Mouse (Mus musculus): ENCODE results near the gene Phactr1.

Phactr1 gene

DNA sequence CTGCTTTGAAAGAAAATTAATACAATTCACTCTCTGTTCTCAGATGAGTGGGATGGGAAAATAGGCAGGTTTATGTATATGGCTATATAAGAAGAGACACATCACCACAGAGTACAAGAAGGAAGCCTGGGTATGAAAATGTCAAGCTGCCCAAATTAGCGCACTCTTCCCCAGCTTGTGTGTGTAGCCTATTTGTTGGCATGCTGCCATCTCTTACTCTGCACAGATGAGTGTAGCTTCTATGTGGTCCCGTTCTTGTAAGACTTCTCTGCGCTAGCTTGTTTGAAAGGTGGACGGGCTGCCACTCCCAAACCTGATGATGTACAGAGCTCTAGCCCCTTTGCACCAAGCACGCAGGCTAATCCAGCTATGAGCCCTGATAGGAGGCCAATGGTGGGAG lies 78.7 kb downstream of the Phactr1 start:
- DNase-seq (ENCODE audit: low spot score) = no peak

DNA sequence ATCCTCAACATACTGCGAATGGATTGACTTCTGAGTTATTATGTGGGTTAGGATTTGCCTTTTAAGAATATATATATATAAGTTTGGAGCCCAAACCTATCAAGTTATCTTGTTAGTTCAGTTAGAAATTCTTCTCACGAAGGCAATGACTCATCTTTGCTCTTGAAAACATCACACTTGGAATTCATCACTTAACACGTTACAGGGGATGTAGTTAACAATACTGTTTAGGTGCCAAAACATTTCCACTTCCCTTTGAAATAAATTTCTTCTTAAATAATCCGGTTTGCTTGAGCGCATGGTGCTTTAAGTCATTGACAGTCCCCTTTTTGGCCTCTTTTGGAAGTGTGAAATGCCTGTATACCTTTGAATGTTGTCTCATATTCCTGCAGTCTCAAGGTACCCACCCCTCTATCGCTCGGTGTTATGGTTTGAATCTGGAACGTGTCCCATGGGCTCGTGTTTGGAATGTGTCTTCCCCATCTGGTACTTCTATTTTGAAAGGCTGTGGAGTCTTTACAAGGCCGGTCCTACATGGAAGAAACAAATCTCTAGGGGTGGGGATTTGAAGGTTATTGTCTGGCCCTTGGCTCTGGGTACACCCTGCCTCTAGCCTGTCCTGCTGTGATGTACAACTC lies 80.6 kb downstream of the Phactr1 start:
- DNase-seq (ENCODE audit: low spot score) = no peak

DNA sequence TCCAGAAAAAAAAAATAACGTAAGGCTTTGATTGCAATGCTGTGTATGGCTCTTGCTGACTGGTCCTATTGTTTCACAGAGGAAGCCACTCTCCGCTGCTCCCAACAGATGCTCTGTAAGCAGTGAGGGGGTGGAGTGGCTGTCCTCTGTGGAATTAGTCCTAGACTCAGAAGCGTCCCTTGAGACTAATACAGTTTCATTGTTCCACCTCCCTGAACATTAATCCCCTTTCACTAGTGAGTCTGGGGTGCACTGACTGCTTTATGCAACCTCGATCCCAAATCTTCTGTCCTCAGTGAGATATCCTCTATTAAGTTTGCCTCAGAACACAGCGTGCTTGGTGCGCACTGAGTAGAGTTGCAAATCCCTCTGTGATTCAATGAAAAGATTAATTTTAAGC lies 91.9 kb downstream of the Phactr1 start:
- DNase-seq (ENCODE audit: low spot score) = no peak

DNA sequence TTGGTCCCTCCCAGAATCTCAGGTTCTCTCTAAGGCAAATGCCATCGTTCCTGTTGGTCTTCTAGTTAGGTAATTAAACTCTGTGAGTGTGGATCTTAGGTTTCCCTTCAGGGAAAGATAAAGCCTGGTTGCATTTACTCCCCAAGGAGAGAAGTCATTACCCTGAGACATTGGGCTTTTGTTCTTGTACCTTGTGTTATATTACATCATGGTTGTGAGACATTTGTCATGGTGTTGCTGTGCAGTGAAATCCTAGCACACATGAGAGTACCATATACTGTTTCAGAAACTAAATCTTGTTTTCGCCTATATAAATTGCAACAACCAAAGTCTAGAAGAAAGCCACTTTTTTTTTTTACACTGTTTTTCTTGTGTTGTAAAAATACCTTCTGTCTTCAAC lies 93.6 kb downstream of the Phactr1 start:
- no peak for DNase-seq (ENCODE audit: low spot score)

DNA sequence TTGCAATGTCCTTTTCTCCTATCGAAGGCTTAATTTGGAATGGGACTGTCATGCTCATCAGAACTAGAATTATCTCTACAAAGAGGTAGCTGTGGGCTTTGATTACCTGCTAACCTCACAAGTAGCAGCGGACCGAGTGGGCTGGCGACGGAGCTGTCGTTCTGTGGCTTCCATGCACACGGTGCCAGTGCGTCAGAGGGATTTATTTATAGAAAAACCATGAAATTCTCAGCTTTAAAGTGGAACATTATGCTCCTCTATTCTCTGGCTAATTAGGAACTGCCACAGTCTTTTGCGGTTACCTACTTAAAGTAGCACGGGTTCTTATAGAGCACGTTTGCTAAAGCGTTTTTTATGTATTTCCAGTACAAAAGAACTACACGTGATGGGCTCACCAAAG lies 101.7 kb downstream of the Phactr1 start:
- DNase-seq (ENCODE audit: low spot score) = no peak

DNA sequence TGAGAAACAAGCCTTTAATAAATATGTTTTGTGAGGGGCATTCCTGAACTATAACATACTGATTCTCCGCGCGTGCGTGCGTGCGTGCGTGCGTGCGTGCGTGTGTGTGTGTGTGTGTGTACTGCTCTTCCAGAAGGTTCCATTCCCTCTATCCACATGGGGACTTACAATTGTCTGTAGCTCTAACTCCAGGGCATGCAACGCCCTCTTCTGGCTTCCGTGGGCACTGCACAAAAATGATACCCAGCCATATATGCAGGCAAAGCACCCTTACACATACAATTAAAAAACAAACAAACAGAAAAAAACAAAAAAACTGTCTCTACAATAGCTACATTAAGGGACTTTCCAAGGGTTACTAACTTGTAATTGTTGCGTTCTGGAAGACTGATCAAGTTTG lies 108.8 kb downstream of the Phactr1 start:
- no peak for DNase-seq (ENCODE audit: low spot score)

DNA sequence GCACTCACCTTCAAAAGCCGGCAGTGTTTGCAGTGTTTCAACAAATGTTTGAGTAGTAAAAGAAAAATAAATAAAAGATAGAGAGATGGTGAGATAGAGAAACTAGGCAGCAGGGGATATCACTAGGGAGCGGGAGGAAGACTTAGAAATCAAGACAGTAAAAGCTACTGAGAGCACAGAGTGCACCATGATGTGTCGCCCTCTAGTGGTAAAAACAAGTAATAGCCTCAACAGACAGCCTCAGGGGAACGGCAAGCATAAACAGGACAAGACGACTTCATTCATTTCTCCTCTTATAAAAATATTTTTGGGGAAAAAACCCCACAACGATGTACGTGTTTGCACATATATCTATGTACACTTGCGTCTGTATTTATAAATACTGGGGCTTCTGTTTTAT lies 111.9 kb downstream of the Phactr1 start:
- DNase-seq (ENCODE audit: low spot score) = no peak

DNA sequence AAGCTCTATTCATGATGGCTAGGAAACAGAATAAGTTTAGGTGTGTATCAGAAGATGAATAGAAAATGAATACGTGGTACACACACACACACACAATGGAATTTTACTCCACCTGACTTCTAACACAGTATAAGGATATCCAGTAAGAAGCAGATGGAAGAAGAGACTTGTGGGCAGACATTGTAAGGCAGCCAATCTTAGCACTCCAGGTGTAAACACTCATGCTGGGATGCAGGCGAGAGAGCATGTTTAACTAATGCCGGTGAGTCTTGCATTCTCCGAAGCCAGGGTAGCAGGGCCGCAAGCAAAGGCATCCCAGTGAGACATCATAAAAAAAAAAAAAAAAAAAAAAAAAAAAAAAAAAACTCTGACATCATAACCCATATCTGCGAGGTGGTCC lies 120.1 kb downstream of the Phactr1 start:
- no peak for DNase-seq (ENCODE audit: low spot score)

DNA sequence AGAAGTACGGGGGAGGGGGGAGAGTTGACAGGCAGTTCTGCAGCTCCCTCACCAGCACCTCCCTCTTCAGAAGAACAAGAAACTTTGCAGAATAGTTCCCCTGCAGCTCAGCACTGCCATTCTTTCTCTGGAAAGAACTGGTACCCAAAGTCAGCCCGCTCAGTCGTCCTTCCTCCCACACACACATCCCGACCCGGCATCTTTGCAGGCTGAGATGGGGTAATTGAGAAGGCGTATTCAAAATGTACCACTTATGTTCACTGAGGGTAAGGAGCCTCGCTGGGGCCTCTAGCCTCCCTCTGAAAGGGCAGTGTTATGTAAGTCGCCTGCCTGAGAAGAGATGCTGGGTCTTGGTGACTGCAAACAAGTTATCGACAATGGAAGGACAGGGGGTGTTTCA lies 123.9 kb downstream of the Phactr1 start:
- no peak for DNase-seq (ENCODE audit: low spot score)

DNA sequence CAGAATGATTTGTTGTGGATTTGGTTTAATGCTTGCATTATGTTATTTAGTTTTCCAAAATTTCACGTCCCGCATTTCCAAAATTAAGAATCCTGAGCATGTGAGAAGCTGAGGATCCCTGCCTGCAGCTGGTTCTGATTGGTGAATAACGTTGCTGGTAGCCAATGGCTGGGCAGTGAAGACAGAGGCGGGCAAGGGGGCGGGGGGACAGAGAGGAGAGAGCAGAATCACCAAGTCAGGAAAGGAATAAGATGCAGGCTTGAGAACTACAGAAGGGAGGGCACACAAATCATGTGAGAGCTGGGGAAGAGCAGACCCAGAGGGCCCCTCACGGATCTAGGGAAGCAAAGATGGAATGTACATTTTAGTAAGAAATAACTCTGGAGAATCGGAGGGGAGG lies 132.3 kb downstream of the Phactr1 start:
- DNase-seq (ENCODE audit: low spot score) = peak; percentile 9

DNA sequence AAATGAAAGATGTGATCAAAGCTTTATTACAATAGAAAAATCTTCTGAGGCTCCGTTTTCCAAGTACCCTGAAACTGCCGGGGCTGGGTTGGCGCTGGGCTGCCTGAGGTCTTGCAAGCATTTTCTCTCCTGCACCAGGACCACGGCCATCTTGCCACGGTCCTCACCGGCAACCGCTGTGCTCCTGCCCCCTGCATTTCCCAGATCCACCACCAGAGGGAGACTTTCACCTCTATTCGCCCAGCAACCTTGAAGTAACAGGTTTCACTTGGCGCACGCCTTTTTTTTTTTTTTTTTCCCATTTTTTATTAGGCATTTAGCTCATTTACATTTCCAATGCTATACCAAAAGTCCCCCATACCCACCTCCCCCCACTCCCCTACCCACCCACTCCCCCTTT lies 138.0 kb downstream of the Phactr1 start:
- peak; percentile 35 for DNase-seq (ENCODE audit: low spot score)

DNA sequence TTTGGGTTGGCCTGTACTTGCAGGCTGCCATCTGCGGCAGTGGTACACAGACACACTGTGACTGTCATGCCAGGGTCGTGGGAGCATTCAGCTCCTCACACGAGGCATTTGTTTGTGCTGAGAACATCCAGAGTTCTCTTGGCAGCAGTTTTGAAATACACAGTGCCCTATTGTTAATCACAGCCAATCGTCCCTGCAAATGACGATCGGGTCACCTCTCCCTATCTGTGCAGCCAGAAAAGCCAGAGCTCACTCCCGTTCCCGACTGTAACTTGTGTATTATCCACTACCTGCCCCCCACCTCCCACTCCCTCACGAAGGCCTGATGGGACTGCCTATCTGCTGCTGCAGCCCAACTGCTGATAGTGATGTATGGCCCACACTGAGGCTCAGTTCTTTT lies 140.1 kb downstream of the Phactr1 start:
- DNase-seq (ENCODE audit: low spot score) = no peak

DNA sequence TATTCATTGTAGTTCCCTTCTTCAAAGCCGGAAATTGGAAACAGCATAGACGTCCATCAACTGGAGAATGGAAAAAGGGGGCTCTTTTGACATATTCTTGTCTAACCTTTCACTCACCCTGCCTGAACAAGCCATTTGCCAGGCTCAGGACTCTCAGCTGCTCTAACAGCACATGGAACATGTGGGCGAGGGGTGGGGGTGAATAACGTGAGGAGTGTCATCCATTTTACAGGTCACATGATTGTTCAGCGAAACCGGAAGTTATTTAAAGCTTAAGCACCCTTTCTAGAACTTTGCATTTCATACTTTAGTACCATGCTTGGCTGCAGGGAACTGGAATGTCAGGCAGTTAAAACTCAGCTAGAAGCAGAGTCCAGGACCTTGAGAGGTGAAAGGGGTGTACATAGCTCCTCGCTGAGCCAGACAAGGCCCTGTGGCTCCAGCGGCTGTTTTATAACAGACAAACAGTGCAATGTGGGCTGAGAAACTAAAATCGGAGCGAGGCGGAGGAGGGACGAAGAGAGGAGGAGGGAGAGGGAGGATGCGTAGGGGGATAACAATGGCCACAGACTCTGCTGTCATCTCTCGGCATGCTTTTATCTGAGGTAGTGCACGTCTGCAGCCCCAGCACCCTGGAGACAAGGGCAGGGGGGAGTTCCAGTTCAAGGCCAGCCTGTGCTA lies 141.1 kb downstream of the Phactr1 start:
- DNase-seq (ENCODE audit: low spot score) = no peak

DNA sequence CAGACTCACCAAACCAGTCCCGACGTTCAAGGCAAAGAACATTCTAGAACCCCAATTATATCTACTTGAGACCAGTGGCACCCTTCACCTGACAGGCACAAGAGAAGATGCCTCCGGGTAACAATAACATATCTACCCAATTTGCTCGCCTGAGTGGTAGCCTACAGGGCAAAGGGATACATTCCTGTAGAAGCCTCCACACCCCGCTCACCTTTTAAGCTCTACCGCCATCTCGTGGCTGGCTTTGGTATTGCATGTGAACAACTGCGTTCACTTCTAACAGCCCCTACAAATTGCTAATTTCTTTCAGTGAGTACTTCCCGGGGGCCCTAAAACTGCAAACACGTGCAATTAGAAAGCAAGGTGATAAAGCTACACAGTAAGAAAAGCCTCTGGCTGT lies 142.1 kb downstream of the Phactr1 start:
- DNase-seq (ENCODE audit: low spot score) = peak; percentile 43

DNA sequence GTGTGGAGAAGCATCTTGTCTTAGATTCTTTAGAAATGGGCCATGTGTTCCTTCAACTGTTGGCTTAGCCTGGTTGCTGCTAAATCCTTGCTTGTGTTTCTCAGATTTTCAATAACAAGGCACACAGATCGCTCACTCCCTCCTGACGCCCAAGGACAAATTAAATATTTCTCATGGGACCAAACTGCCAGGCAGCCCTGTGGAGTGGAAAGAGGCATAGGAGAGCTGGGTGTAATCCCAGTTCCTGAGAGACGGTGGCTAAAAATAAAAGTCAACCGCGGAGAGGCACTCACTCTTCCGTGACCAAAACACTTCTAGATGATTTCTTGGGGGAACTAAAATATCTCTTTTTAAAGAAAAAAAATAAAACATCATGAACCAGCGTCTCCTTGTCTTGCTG lies 143.5 kb downstream of the Phactr1 start:
- no peak for DNase-seq (ENCODE audit: low spot score)

DNA sequence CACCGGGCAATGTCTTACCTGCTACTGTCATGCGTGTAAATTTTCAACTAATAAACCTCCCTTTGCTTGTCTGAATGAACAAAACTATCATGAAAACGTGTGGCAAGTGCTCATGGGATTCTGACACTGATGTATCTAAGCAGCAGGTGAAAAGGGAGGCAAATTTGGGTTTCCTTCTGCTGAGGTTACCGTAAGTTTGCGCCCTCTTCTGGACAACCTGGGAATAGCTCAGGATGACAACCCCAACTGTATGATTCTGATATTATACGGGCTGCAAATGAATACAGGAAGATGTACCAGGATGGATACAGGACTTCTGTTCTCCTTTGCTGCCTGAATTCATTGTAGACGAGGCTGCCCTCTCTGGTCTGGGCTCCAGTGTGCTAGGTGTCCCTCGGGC lies 146.2 kb downstream of the Phactr1 start:
- no peak for DNase-seq (ENCODE audit: low spot score)

DNA sequence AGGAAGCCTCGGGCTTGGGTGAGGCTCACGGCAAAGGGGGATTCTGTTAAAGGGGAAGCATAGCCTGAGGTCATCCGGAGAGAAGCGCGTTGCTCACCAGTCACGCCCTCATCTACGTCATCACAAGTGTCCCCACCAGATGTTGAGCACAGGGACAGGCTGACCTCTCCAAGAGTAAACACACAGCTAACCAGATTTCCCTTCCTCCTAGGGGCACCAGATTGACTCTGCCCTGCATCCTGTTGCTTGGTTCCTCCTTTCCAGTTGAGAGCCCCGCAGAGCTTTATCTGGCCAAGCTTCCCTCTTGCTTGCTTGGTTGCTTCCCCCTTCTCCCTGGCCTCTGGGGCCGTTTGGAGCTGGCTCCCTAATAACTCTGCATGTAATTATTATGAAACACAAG lies 148.6 kb downstream of the Phactr1 start:
- peak; percentile 2 for DNase-seq (ENCODE audit: low spot score)

DNA sequence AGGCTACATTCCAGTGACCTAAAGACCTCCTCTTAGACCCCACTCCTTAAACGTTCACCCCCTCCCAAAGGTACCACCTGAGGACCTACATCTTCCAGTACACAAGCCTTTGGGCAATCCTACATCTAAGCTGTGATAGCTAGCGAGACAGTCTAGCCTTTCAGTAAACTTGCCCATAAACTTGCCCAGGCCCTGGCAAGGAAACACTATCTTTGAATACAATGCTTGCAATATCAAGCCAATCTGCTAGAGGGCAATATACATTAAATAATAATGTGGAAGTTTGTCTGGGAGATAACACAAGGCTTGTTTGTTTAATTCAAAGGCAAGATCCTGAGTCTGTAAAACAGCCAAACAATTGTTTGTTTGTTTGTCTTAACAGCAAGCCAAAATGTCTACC lies 155.0 kb downstream of the Phactr1 start:
- no peak for DNase-seq (ENCODE audit: low spot score)

DNA sequence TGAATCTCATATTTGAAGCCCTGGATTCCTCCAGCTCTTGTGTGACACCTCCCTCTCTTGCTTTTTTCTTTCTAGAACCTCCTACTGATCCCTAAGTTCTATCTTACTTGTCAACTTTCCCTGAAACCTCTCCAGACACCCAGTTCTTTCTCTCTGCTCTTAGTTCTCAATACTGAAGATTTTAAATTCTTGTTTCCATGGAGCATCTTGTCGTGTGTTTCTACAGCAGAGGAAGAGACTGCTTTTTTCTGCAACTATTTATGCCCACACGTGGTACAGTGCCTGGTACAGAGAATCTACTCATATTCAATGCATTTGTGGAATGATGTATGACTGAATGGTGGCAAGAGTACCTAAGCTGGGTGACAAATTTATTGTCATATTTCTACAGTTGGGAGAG lies 158.9 kb downstream of the Phactr1 start:
- DNase-seq (ENCODE audit: low spot score) = no peak

DNA sequence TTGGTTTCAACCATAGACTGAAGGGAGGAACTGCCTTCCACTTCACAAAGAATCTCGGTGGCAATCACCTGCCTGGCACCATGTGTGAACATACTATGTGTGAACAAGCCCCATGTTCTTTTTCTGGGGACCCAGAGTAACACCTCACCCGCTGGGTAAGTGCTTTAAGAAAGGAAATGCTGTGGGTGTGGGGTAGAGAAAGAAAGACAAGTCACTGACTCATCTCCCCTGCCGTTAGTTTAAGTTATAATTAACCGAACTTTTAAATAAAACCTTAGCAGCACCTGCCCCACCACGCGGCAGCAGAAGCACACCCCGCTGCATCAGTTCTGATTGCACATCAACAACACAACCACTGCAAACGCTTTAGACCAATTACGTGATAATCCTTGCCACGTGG lies 171.7 kb downstream of the Phactr1 start:
- DNase-seq (ENCODE audit: low spot score) = no peak

DNA sequence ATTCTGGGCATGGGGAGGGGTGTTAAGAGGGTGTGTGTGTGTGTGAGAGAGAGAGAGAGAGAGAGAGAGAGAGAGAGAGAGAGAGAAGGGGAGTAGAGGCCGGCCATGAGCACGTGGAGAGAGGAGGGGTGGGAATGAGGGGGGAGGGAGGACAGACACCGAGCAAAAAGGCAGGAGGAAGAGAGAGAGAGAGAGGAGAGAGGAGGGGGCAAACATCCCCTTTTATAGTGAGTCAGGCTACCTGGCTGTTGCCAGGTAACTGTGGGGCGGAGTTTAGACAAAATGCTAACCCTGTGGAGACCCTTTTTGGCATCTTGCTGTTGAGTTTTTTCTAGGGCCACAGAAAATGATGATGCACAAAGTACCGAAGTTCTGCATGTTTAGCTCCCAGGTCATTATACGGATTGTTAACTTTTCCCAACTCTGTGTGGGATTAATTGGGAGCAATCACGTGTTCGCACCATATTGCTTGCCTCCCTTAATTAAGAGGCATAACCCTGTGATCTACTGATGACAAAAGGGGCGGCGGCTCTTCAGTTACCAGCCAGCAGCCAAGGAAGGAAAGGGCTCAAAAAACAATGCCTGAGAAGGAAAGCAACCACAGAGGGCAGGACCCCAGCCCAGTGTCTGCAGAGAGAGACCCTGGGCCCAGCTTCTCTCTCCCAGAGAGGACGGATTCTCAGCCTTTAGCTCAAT lies 173.6 kb downstream of the Phactr1 start:
- no peak for DNase-seq (ENCODE audit: low spot score)

DNA sequence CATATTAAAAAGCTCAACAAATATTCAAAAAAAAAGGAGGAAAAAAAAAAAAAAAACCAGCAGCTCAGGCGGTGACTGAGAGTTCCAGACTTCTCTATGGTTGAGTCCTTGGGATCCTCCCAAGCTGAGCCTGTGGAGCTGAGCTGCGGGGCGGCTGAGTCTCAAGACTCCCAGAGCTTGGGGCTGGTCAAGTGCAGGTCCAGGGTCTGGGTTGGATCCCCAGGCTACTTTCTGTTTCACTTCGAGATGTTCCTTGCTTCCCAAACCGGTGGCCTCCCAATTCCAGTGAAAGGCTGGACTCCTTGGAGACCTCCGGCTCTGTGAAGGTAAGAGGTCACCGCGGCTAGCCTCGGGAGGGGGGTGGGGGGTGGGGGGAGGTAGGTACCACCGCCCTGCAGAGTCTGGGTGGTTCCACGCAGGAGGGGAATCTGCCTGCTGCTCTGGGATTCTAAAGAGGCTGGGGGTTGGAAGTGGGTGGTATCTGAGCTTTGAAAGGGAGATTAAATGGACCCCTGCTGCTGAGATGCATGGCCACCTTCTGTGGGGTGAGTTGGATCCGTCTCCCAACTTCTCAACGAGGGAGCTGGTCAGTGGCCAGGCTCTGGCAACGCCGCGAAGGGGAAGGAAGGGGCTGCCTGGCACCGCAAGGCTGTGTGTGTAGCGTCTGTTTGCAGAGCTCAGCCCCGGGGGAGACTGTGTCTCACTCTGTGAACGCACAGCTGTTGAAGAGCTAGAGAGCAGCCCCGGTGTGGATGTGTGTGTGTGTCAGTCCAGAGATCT lies 185.9 kb downstream of the Phactr1 start:
- DNase-seq (ENCODE audit: low spot score) = peak; percentile 24

DNA sequence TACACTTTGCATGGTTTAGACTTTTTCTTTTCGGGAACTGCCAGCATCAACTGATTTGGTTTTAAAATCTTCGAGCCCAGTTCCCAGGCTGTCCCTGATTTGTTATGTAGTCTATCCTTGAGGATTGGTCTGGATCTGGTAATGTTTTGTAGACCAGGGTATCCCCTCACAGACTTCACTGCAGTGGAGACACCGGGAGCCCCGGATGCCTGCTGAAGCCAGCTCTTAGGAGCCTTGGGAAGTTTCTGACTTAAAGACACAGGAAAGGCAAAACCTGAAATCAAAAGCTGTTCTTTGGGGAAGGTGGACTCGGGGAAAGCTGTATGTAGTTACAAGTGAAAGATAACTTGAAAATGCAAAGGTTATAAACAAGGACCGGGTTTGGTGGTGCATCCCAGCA lies 186.6 kb downstream of the Phactr1 start:
- no peak for DNase-seq (ENCODE audit: low spot score)

Measured in yolk sac, embryonic 10.5 days (tissue).